Mouse (Mus musculus): Measurements from ENCODE around the gene Sel1l2. TPM values are rescaled to one million over a fixed set of nuclear protein-coding genes. Genes with fewer than 3 reads are reported as not detected.

The Sel1l2 gene
- not detected in 2 replicates for polyA plus RNA-seq (2016; fragmentation: Nextera tagmentation; extraction: Ambion mirVana)

DNA sequence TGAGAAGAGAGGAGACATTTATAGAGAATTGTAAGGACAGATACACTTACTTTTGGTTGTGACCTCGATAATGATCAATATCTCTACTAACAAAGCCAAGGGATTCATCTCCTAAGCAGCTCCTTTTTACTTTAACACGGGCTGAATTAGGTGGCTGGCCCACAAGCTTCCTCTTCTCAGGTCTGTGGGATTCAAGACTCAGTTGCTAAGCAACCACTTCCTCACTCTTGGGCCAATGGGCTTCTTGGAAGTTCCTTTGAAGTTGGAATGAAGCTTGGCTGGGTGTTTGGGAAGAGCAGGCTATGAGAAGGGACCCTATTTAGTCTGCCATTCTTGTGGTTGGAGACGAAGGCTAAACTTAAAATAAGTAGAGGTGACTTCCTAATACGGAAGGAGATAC lies at the start of gene Sel1l2:
TSS of gene Sel1l2 (minus strand) at position 182 of the 400 bp plus-strand sequence.
- Histone ChIP-seq H3K27ac (no peak within 1 kb of the TSS), H3K4me3 (no peak within 1 kb of the TSS), H3K4me2 (replicated peaks) (no peak within 1 kb of the TSS), H3K9me3 (no peaks in the 10 kb centered on the region), H3K9ac (no peak within 1 kb of the TSS), H3K4me1 (no peaks in the 10 kb centered on the region), H3K36me3 (no peaks in the 10 kb centered on the region), H3K27me3 (replicated peaks) (no peaks in the 10 kb centered on the region)
- WGBS = 30% methylated on average over 4 of the region's 4 CpGs
- ATAC-seq (ENCODE audit: low FRiP score, low read depth) = no peak

DNA sequence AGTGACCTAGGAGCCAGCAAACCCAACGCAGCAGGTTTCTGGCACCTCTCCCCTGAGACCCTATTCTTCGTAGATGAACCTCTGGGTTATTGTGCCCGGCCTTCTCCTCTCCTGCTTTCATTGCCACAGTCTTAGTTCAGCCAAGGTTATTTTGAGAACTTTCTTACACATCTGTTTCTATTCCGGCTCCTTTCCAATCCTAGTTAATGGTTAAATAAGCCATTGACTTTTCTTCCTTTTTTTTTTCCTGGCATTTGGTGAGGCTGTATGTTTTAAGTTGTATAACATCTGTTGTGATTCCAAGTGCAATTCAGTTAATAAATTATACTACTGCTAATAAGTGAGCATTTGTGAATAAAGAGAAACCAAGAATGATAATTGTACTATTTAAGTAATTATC lies 49.6 kb upstream of the Sel1l2 start:
- Histone ChIP-seq H3K27me3 (replicated peaks) (no peaks in the 10 kb centered on the region), H3K9ac (no peak overlapping the region), H3K36me3 (no peaks in the 10 kb centered on the region), H3K27ac (no peak overlapping the region), H3K4me1 (no peaks in the 10 kb centered on the region), H3K4me2 (replicated peaks) (no peak overlapping the region), H3K4me3 (no peak overlapping the region), H3K9me3 (no peaks in the 10 kb centered on the region)
- ATAC-seq (ENCODE audit: low FRiP score, low read depth) = no peak
- WGBS = 82% methylated on average over 4 of the region's 4 CpGs

DNA sequence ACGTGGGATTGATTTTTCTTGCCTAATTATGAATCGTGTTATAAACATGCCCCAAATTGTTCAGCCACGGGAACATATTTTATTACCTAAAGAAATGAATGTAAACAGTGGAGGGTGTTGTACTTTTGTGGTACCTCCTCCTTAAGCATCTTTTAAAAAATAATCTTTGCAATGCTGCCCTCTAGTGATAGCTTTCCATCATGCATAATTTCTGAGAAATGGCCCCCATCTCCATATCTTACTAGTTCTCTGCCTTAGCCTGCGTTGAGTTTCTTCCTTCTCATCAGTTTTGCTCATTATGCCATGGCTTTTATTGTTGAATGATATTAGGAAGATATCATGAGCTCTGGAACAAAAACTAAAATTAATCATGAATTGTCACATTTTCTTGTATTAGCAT lies 37.8 kb upstream of the Sel1l2 start:
- Histone ChIP-seq H3K9ac (no peak overlapping the region), H3K4me1 (no peaks in the 10 kb centered on the region), H3K36me3 (no peaks in the 10 kb centered on the region), H3K9me3 (no peaks in the 10 kb centered on the region), H3K4me2 (replicated peaks) (no peak overlapping the region), H3K27ac (no peak overlapping the region), H3K4me3 (no peak overlapping the region), H3K27me3 (replicated peaks) (no peaks in the 10 kb centered on the region)
- ATAC-seq (ENCODE audit: low FRiP score, low read depth) = peak; percentile 48; the same call in 1 of the 2 replicates
- WGBS = 19% methylated on average over 4 of the region's 4 CpGs

DNA sequence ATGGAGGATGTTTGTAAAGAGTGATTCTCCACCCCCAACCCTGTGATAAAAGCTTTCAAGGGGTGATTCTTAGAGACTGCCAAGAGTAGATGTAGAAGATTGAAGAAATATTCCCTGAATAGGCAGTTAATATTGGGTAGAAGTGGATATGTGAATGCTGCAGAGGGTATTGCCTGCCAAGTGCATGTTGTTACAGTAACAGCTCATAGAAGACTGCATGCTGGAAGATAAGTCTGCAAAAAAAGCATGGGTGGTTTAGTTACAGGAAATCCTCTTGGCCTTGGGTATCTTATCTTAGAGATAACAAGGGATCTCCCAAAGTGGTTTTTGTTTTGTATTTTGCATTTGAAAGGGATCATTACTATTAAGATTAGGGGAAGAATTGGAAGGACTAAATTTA lies 36.3 kb upstream of the Sel1l2 start:
- ATAC-seq (ENCODE audit: low FRiP score, low read depth) = no peak
- Histone ChIP-seq H3K9ac (no peak overlapping the region), H3K27me3 (replicated peaks) (no peaks in the 10 kb centered on the region), H3K4me3 (no peak overlapping the region), H3K4me2 (replicated peaks) (no peak overlapping the region), H3K27ac (no peak overlapping the region), H3K9me3 (no peaks in the 10 kb centered on the region), H3K4me1 (no peaks in the 10 kb centered on the region), H3K36me3 (no peaks in the 10 kb centered on the region)

DNA sequence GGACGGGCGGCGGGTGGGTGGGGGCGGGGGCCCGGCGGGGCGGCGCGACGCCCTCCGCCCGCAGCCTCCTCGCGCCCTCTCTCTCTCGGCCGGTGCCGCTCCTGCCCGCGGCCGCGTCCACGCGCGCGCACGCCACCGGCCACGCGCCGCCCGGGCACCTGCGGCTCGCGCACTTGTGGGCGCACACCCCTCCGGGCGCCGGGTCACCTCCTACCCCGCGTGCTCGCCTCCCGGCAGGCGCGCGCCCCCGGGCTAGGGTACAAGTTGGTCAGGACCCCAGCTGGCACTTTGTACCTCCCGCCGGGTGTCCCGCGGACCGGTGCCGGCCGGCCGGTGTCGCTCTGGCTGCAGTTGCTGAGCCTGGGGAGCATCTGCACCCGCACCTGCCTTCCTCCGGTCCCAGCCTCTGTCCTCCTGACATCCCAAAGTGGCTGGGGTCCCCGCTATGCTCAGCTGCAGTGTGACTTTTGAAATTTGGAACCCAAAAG lies 6.3 kb upstream of the Sel1l2 start:
- Histone ChIP-seq H3K9me3 (no peaks in the 10 kb centered on the region), H3K27ac (no peak overlapping the region), H3K27me3 (replicated peaks) (no peaks in the 10 kb centered on the region), H3K4me2 (replicated peaks) (peak overlapping the region; percentile 86), H3K36me3 (no peaks in the 10 kb centered on the region), H3K4me3 (peak overlapping the region; percentile 74), H3K4me1 (0 out of 2 replicates have a peak, but pooled peaks cover 4% of the 10 kb centered on the region), H3K9ac (peak overlapping the region; percentile 71)
- 0% methylated on average over 57 of the region's 58 CpGs for WGBS
- peak; percentile 85 for ATAC-seq (ENCODE audit: low FRiP score, low read depth)

DNA sequence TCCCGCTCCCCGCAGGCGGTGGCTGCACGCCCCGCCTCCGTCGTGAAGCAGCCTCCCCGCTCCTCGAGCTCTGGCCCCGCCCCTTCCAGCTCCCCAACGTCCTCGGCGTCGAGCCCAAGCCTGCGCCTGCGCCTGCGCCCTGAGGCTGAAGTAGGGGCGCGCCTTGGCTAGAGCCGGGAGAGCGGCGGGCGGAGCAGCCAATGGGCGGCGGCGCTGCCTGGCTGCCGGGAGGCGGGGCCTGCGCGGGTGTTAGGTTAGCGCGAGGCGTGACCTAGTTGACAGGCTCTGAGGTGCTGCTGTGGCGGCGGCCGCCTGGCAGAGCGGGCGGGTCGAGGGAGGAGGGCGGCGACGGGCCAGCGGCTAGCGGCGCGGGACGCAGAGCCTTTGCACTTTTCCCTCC lies 5.7 kb upstream of the Sel1l2 start, which contains the start of gene Macrod2:
TSS of gene Macrod2 (plus strand) at position 131 of the 400 bp plus-strand sequence.
- H3K9ac ChIP-seq = peak within 1 kb of the TSS; percentile 71
- no peaks in the 10 kb centered on the region for H3K27me3 ChIP-seq (replicated peaks)
- H3K27ac ChIP-seq = no peak within 1 kb of the TSS
- H3K4me2 ChIP-seq (replicated peaks) = peak within 1 kb of the TSS; percentile 86
- H3K36me3 ChIP-seq = no peaks in the 10 kb centered on the region
- H3K4me1 ChIP-seq = 0 out of 2 replicates have a peak, but pooled peaks cover 4% of the 10 kb centered on the region
- no peaks in the 10 kb centered on the region for H3K9me3 ChIP-seq
- under 1% methylated on average over 45 of the region's 47 CpGs for WGBS
- peak within 1 kb of the TSS; percentile 74 for H3K4me3 ChIP-seq
- peak; percentile 99 for ATAC-seq (ENCODE audit: low FRiP score, low read depth)

DNA sequence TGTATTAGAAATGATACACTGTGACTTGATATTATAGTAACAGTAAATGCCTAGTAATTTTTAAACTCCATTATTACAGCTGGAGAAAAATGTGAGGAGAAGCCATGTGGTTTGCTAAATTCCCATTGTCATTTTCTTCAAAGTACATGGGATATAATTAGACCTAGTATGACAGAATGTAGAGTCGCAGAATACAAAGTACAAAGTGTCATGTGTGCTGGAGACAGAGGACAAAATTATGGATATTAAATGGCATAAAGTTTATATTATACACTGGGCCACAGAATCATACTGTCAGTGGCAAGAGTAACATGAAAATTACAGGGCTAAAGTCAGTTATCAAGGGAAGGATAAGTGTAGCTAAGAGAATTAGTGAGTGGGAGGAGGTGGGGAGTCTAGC lies 24.7 kb downstream of the Sel1l2 start:
- Histone ChIP-seq H3K4me2 (replicated peaks) (no peak overlapping the region), H3K4me3 (no peak overlapping the region), H3K9me3 (no peaks in the 10 kb centered on the region), H3K27ac (no peak overlapping the region), H3K36me3 (no peaks in the 10 kb centered on the region), H3K9ac (no peak overlapping the region), H3K4me1 (no peaks in the 10 kb centered on the region), H3K27me3 (replicated peaks) (no peaks in the 10 kb centered on the region)
- no peak for ATAC-seq (ENCODE audit: low FRiP score, low read depth)
- 81% methylated on average over 1 of the region's 1 CpGs for WGBS

DNA sequence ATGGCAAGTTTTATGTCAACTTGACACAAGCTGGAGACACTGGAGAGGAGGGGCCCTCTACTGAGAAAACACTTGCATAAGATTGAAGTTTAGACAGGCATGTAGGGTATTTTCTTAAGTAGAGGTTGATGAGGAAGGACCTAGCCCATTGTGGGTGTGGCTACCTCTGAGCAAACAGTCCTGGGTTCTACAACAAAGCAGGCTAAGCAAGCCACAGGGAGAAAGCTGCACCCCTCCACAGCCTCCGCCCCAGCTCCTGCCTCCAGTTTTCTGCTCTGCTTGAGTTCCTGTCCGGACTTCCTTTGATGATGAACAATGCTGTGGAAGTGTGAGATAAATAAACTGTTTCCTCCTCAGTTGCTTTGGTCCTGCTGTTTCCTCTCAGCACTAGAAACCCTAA lies 29.6 kb downstream of the Sel1l2 start:
- Histone ChIP-seq H3K4me1 (no peaks in the 10 kb centered on the region), H3K36me3 (no peaks in the 10 kb centered on the region), H3K4me3 (no peak overlapping the region), H3K9me3 (no peaks in the 10 kb centered on the region), H3K9ac (no peak overlapping the region), H3K4me2 (replicated peaks) (no peak overlapping the region), H3K27ac (no peak overlapping the region), H3K27me3 (replicated peaks) (no peaks in the 10 kb centered on the region)
- no peak for ATAC-seq (ENCODE audit: low FRiP score, low read depth)
- WGBS = 60% methylated on average over 2 of the region's 2 CpGs

DNA sequence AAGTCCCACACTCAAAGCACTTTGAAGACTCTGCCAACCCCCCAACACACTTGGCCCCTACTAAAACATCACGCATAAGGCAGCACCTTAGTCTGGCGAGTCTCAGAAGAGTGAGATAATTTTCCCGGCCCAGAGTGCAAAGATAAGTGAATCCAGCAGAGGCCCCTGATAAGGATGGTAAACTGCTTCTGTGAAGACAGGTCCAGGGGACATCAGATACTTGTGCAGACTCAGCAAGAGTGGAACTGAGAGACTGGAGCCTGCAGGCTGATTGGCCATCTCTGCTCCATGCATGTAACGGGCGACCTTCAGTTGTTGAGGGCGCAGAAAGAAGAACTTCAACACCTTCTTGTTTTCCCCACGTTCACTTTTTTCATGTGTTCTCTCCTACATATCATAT lies 47.1 kb downstream of the Sel1l2 start:
- Histone ChIP-seq H3K36me3 (no peaks in the 10 kb centered on the region), H3K27ac (no peak overlapping the region), H3K4me3 (no peak overlapping the region), H3K9ac (no peak overlapping the region), H3K4me2 (replicated peaks) (no peak overlapping the region), H3K4me1 (no peaks in the 10 kb centered on the region), H3K27me3 (replicated peaks) (no peaks in the 10 kb centered on the region), H3K9me3 (no peaks in the 10 kb centered on the region)
- WGBS = 91% methylated on average over 7 of the region's 7 CpGs
- ATAC-seq (ENCODE audit: low FRiP score, low read depth) = no peak

DNA sequence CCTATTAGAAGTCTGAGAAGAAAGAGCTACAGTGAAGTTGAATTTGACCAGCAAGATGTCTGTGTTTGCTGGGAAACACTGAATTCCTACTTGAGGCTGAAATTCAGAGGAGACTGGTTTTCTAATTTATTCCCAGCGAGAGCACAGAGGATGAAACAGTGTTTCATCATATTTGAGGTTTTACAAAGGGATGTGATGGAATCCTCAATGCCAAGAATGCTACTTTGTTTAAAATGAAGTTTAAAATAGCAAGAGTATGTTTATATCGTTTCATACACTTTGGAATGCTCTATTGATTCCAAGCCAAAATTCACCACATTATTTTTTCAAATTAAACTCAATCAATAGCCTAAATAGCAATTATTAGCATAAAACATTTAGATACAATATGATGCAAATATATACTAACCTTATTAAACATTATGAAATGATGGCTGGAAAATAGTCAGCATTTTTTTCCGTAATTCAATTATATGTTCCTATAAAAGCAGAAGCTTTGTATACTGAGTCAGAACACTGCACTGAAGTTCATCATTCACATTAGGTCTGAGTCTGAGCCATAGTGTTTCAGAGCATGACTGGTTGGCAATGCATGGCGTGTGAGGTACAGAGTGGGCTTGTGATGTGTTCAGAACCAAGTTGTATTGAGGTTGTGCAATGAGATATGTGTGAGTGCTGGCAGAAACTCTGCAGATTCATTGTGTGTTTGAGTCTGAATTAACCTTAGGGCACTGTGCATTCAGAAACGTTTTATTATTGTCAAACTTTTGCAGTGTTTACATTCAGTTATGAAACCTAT lies 58.8 kb downstream of the Sel1l2 start:
- no peak for ATAC-seq (ENCODE audit: low FRiP score, low read depth)
- 83% methylated on average over 5 of the region's 5 CpGs for WGBS
- no peak overlapping the region for H3K4me2 ChIP-seq (replicated peaks)
- H3K36me3 ChIP-seq = no peaks in the 10 kb centered on the region
- no peaks in the 10 kb centered on the region for H3K27me3 ChIP-seq (replicated peaks)
- no peaks in the 10 kb centered on the region for H3K4me1 ChIP-seq
- H3K4me3 ChIP-seq = no peak overlapping the region
- H3K9me3 ChIP-seq = no peaks in the 10 kb centered on the region
- no peak overlapping the region for H3K27ac ChIP-seq
- no peak overlapping the region for H3K9ac ChIP-seq

DNA sequence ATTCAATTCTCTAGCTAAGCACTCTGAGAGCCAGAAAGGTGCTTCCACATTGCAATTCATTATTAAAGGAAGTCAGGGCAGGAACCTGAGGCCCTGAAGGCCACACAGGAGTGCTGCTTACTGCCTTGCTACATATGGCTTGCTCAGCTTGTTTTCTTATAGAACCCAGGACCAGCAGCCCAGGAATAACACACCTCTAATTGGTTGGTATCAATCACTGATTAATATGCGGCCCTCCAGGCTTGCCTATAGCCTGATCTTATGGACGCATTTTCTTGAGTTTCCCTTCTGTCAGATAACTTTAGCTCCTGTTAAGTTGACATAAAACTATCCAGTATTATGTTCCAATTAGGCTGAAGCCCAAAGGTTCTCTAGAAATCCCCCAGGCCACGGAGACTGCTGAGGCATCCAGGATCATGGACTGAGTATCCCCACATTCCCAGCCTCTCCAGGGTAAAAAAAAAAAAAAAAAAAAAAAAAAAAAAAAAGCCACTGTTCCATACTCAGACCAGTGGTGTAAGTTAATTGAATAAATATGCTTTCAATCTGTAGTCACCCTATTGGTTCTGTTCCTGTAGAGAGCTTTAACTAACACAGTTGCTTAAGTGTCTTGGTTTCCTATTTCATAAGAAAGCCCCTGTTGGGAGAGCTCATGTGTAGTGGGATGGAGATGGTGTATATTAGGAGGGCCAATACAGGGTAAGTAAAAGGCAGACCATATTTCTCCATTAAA lies 86.4 kb downstream of the Sel1l2 start:
- Histone ChIP-seq H3K4me1 (no peaks in the 10 kb centered on the region), H3K36me3 (no peaks in the 10 kb centered on the region), H3K9ac (no peak overlapping the region), H3K27ac (no peak overlapping the region), H3K27me3 (replicated peaks) (no peaks in the 10 kb centered on the region), H3K4me2 (replicated peaks) (no peak overlapping the region), H3K4me3 (no peak overlapping the region), H3K9me3 (no peaks in the 10 kb centered on the region)
- no peak for ATAC-seq (ENCODE audit: low FRiP score, low read depth)
- WGBS = 79% methylated on average over 3 of the region's 3 CpGs

DNA sequence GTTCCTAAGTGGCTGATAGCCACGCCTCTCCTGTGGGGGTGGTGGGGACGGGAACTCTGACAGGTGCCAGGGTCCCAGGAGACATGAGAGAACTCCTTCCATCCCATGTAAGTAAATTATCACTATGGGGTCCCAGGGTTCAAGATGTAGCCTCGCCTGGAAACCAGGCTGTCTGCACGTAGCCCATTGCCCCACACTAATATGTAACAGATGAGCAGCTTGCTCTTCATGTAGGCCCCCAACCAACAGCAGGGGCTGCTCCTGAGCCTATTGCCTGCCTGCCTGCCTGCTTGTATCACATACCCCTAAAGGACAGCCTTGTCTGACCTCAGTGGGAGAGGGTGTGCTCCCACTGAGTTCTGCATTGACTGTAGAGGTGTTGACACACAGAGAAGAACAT lies 92.4 kb downstream of the Sel1l2 start:
- Histone ChIP-seq H3K4me1 (peaks cover 9% of the 10 kb centered on the region), H3K27ac (no peak overlapping the region), H3K4me3 (no peak overlapping the region), H3K4me2 (replicated peaks) (no peak overlapping the region), H3K36me3 (no peaks in the 10 kb centered on the region), H3K9ac (no peak overlapping the region), H3K27me3 (replicated peaks) (no peaks in the 10 kb centered on the region), H3K9me3 (no peaks in the 10 kb centered on the region)
- ATAC-seq (ENCODE audit: low FRiP score, low read depth) = no peak
- WGBS = 25% methylated on average over 4 of the region's 4 CpGs

All from neural tube, embryonic 12.5 days (tissue).